Mouse (Mus musculus) heart, postnatal 0 days (tissue): ENCODE measurements around the gene Npr2.

Experiments used
- CTCF ChIP-seq: IDR thresholded peaks from 2 replicates; pipeline ENCODE4 v1.5.1; 2016; ENCODE audit warnings: antibody characterized with exemption, control low read depth, low read depth
- EP300 ChIP-seq: IDR thresholded peaks from 2 replicates; pipeline ENCODE4 v1.6.1; 2016; ENCODE audit warnings: antibody characterized with exemption, low read depth

GRCm38 (mm10) chr4:43673703-43674102 lies 42.0 kb downstream of the Npr2 start:
- TF ChIP-seq CTCF (no peak), EP300 (no peak)
